Mouse (Mus musculus) hindbrain, embryonic 14.5 days (tissue): Measurements from ENCODE around the gene Mtfr1l. TPM values are rescaled to one million over a fixed set of nuclear protein-coding genes. Genes with fewer than 3 reads are reported as not detected.
A peak's percentile ranks its signal among the peaks of the same experiment; 100 is the strongest.

ENCODE experiments used
- ATAC-seq: fragments of 200-750 bp; cut with Nextera tagmentation; 2 replicates; pipeline ENCODE4 v1.8.0; 2017; ENCODE audit warnings: moderate number of reproducible peaks, mild to moderate bottlenecking, moderate TSS enrichment, moderate library complexity; ENCODE audit not compliant: low FRiP score
- DNase-seq: peaks from one replicate; pipeline ENCODE4 v3.0.0-alpha.2; 2015; ENCODE audit warnings: low spot score
- H3K27ac ChIP-seq: fragments of 300-500 bp; sonication (generic); 2 replicates; pipeline ENCODE4 v1.5.1; 2014; ENCODE audit warnings: mild to moderate bottlenecking, moderate library complexity
- H3K27me3 ChIP-seq: fragments of 300-500 bp; sonication (generic); 2 replicates; pipeline ENCODE4 v1.6.1; 2014; ENCODE audit warnings: mild to moderate bottlenecking, low read length, mixed read lengths; ENCODE audit not compliant: control insufficient read depth, insufficient read depth
- H3K36me3 ChIP-seq: fragments of 300-500 bp; sonication (generic); replicated peaks from 2 replicates; pipeline ENCODE4 v1.6.1; 2014; ENCODE audit not compliant: control insufficient read depth, insufficient read depth
- H3K4me1 ChIP-seq: fragments of 300-500 bp; sonication (generic); replicated peaks from 2 replicates; pipeline ENCODE4 v1.6.1; 2014; ENCODE audit warnings: antibody characterized with exemption, low read length, mixed read lengths; ENCODE audit not compliant: control insufficient read depth, insufficient read depth
- H3K4me2 ChIP-seq: fragments of 300-500 bp; sonication (generic); replicated peaks from 2 replicates; pipeline ENCODE4 v1.6.1; 2014; ENCODE audit warnings: mild to moderate bottlenecking, moderate library complexity
- H3K4me3 ChIP-seq: fragments of 300-500 bp; sonication (generic); replicated peaks from 2 replicates; pipeline ENCODE4 v1.5.1; 2014; ENCODE audit warnings: mild to moderate bottlenecking, low read length
- H3K9ac ChIP-seq: fragments of 300-500 bp; sonication (generic); 2 replicates; pipeline ENCODE4 v1.6.1; 2014
- H3K9me3 ChIP-seq: fragments of 300-500 bp; sonication (generic); 2 replicates; pipeline ENCODE4 v1.6.1; 2016; ENCODE audit warnings: low read length; ENCODE audit not compliant: control insufficient read depth
- WGBS: fragments of 180-500 bp; shearing (Covaris S2); extraction: QIAGEN DNeasy Blood & Tissue Kit; methylation state at CpG from one replicate; pipeline ENCODE4 v1.1.7; 2014; 5-methylcytosine and 5-hydroxymethylcytosine counted together
- polyA plus RNA-seq: library from polyadenylated mRNA; unstranded; fragments of >200 nt; fragmentation: Nextera tagmentation; extraction: Ambion mirVana; gene quantifications from 2 replicates; pipeline ENCODE4 v1.2.1, GENCODE M21; 2014

Gene Mtfr1l
- polyA plus RNA-seq, 1 experiment from 2014 or later = 184 TPM

DNA sequence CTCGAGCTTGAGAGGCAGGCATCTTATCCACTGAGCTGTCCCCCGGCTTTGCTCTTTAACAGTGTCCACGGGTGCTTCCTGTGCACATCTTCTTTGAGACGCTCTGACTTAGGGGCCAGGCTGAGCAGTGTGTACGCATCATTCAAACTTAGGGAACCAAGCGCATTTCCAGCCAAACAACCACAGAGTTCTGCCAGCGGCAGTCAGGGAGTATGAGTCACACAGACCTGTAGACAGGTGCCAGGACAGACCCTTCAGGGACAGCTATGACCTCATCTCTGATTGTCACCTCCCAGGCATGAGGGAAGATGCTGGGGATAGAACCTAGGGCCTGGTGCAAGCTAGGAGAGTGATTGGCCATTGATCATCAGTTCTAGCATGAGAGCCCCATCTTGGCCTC, 24.0 kb upstream of the Mtfr1l start:
- no peak for DNase-seq
- WGBS = 85% methylated on average over 7 of the region's 7 CpGs
- Histone ChIP-seq H3K27me3 (no peaks in the 10 kb centered on the region), H3K36me3 (no peaks in the 10 kb centered on the region), H3K27ac (no peak overlapping the region), H3K4me1 (peaks cover 8% of the 10 kb centered on the region), H3K4me2 (no peak overlapping the region), H3K4me3 (no peak overlapping the region), H3K9ac (no peak overlapping the region), H3K9me3 (no peaks in the 10 kb centered on the region)
- no peak for ATAC-seq

DNA sequence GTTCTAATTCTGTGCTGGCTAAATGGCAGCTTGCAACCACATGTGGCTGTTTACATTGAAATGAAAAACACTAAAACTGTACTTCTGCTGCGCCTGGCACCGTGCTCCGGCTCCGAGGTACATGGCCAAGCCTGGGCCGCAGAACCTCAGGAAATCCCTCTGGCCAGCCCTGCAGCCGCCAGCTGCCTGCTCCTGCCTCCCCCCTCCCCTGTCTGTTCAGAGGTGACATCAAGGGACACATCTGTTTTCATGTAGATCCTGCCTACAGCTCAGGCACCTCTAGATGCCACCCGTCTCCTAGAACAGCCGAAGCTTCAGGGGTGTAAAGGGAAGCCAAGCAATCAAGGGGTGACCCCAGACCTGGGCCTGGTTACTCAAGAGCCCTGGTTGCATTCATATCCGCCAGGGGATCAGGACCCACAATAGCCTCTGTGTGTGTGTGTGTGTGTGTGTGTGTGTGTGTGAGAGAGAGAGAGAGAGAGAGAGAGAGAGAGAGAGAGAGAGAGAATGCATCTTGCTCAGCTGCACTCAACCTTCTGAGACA, 23.5 kb upstream of the Mtfr1l start:
- Histone ChIP-seq H3K36me3 (no peaks in the 10 kb centered on the region), H3K4me1 (peaks cover 8% of the 10 kb centered on the region), H3K27ac (no peak overlapping the region), H3K4me2 (no peak overlapping the region), H3K9me3 (no peaks in the 10 kb centered on the region), H3K27me3 (no peaks in the 10 kb centered on the region), H3K4me3 (no peak overlapping the region), H3K9ac (no peak overlapping the region)
- no peak for DNase-seq
- ATAC-seq = no peak
- 49% methylated on average over 9 of the region's 9 CpGs for WGBS

DNA sequence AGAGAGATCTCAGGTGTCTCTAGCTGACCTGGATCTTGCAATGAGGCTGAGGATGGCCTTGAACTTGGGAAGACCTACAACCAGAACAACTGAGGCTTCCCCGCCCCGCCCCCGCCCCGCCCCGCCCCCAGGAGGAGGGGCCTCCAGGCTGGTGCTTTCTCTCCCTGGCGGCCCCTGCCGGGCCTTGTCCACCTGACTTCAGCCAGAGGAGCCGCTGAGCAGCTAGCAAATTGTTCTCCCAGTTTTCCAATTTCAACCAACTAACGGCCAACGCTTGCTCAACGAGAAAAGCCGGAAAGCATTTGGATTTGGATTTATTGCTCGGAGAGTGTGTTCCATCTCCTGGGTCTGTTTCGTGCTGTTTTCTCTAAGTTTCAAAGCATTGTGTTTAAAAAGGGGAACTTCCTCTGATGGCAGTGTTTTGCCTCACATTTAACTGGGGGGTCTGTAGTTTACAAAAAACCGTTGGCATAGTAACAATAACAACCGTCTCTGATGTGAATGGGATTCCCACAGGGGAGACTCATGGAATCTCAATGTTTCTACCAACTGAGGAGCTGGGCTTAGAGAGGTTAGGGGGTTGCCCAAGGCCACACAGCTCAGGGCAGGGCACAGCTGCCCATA, 22.6 kb upstream of the Mtfr1l start:
- H3K9me3 ChIP-seq = no peaks in the 10 kb centered on the region
- no peak overlapping the region for H3K4me3 ChIP-seq
- WGBS = 14% methylated on average over 10 of the region's 16 CpGs
- no peak overlapping the region for H3K9ac ChIP-seq
- H3K4me1 ChIP-seq = peaks cover 8% of the 10 kb centered on the region
- H3K36me3 ChIP-seq = no peaks in the 10 kb centered on the region
- no peak for ATAC-seq
- H3K27me3 ChIP-seq = no peaks in the 10 kb centered on the region
- H3K4me2 ChIP-seq = no peak overlapping the region
- H3K27ac ChIP-seq = peak overlapping the region; percentile 11; the same call in 1 of the 2 replicates
- DNase-seq = no peak

DNA sequence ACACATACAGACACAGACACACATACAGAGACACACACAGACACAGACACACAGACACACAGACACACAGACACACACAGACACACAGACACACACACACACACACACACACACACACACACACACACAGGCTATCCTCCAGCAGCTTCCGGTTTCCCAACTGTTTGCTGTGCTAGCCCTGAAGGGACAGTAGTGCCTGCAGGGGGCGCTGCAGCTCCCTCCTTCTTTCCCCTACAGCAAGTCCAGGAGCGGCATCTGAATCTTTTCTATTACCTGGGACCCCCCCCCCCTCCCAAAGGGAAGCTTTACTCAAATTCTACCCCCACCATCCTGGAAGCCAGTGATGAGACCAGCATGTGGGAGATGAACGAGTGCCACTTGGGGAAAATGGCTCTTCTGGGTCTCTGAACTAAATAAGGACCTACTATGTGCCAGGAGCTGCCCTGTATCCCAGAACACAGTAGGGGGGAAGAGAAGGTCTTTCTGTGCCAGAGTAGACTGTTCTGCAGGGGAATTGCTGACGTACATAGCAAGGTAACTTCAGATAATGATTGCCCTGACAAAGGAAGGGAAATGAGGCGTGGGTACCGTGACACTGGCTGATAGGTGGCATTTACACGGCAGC, 20.9 kb upstream of the Mtfr1l start:
- DNase-seq (no peak), ATAC-seq (no peak)
- 54% methylated on average over 8 of the region's 8 CpGs for WGBS
- no peaks in the 10 kb centered on the region for H3K9me3 ChIP-seq
- no peak overlapping the region for H3K9ac ChIP-seq
- no peaks in the 10 kb centered on the region for H3K27me3 ChIP-seq
- no peak overlapping the region for H3K4me2 ChIP-seq
- no peak overlapping the region for H3K27ac ChIP-seq
- peaks cover 13% of the 10 kb centered on the region for H3K4me1 ChIP-seq
- no peaks in the 10 kb centered on the region for H3K36me3 ChIP-seq
- H3K4me3 ChIP-seq = no peak overlapping the region

GRCm38 (mm10) chr4:134553631-134554030, 18.4 kb upstream of the Mtfr1l start:
- H3K27ac ChIP-seq = no peak overlapping the region
- peaks cover 14% of the 10 kb centered on the region for H3K4me1 ChIP-seq
- H3K4me3 ChIP-seq = no peak overlapping the region
- 0 out of 2 replicates have a peak, but pooled peaks cover 5% of the 10 kb centered on the region for H3K9me3 ChIP-seq
- no peak for DNase-seq
- peaks cover 16% of the 10 kb centered on the region for H3K36me3 ChIP-seq
- H3K9ac ChIP-seq = no peak overlapping the region
- WGBS = 79% methylated on average over 1 of the region's 1 CpGs
- H3K27me3 ChIP-seq = no peaks in the 10 kb centered on the region
- ATAC-seq = no peak
- H3K4me2 ChIP-seq = no peak overlapping the region

DNA sequence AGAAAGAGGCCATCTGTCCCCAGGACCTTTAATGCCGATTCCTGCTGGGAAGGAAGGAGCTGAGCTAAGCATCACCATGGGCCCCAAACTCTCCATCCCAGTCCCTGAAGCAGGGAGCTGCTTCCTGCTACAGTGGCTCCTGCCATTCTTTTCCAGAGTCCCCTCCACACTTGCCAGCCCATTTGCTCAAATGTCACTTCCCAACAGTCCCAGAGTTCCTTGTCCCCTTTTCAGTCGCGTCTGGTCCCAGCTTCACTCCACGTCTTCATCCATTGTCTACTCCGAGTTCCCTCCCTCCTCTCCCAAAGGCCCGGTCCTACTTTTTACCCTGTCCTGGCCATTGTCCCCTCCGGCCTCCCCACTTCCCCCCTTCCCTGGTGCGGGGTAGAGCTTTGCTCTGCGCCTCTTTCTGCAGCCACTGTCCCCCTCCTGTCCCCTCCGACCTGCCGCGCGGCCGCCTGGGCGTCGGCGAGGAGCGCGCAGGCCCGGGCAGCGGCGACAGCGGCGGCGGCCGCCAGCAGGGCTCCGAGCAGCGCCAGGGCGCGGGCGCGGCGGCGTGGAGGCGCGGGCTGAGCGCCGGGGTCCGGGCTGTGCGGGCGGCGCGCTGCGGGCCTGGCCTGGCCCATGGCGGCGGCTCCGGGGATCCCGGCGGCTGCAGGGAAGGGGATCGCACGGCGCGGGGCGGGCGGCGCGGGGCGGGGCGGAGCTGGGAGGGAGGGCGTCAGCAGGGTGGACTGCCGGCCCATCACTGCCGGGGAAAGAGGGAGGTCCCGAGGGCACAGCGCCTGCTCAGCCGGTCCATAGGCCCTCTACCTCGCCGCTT, 16.5 kb upstream of the Mtfr1l start, which contains the start of gene Selenon:
Selenon (minus strand) TSS at position 673 of the 823 bp plus-strand sequence.
- H3K4me2 ChIP-seq = peak within 1 kb of the TSS; percentile 57
- DNase-seq (peak; percentile 60), ATAC-seq (peak; percentile 82)

DNA sequence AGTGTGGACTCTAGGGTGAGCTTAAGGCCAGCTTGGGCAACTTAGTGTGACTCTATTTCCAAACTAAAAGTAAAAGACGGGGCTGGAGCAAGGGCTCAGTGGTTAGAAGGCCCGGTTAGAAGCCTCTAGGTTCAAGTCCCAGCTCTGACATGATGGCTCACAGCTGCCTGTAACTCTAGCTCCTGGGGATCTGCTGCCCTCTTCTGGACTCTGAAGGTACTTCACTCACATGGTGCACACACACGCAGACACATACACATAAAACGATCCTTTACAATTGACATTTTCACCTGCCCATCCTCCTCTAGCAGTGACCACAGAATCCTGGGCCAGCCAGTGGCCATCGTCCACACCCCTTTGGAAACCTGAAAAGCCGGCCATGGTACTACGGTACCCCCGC, 14.7 kb upstream of the Mtfr1l start:
- DNase-seq (no peak), ATAC-seq (no peak)
- WGBS = 98% methylated on average over 8 of the region's 8 CpGs
- Histone ChIP-seq H3K9me3 (0 out of 2 replicates have a peak, but pooled peaks cover 5% of the 10 kb centered on the region), H3K4me3 (no peak overlapping the region), H3K36me3 (peaks cover 45% of the 10 kb centered on the region), H3K9ac (no peak overlapping the region), H3K4me1 (peaks cover 15% of the 10 kb centered on the region; the same call in 1 of the 2 replicates), H3K4me2 (no peak overlapping the region), H3K27me3 (no peaks in the 10 kb centered on the region), H3K27ac (no peak overlapping the region)

More for the DNA sequence above, 16.5 kb upstream of the Mtfr1l start, which contains the start of gene Selenon:
- H3K4me1 ChIP-seq = peaks cover 15% of the 10 kb centered on the region; the same call in 1 of the 2 replicates
- H3K36me3 ChIP-seq = peaks cover 27% of the 10 kb centered on the region
- peak within 1 kb of the TSS; percentile 90 for H3K27ac ChIP-seq
- H3K9ac ChIP-seq = peak within 1 kb of the TSS; percentile 83
- under 1% methylated on average over 54 of the region's 67 CpGs for WGBS
- peak within 1 kb of the TSS; percentile 58 for H3K4me3 ChIP-seq
- H3K9me3 ChIP-seq = 0 out of 2 replicates have a peak, but pooled peaks cover 5% of the 10 kb centered on the region
- no peaks in the 10 kb centered on the region for H3K27me3 ChIP-seq

- Histone ChIP-seq H3K4me2 (no peak overlapping the region), H3K27ac (no peak overlapping the region), H3K4me3 (no peak overlapping the region), H3K27me3 (no peaks in the 10 kb centered on the region), H3K9ac (no peak overlapping the region), H3K36me3 (peaks cover 56% of the 10 kb centered on the region), H3K9me3 (0 out of 2 replicates have a peak, but pooled peaks cover 5% of the 10 kb centered on the region), H3K4me1 (peaks cover 15% of the 10 kb centered on the region; the same call in 1 of the 2 replicates)
- WGBS = 71% methylated on average over 18 of the region's 18 CpGs
- no peak for DNase-seq
- ATAC-seq = no peak
Measured at GRCm38 (mm10) chr4:134548169-134548938, 13.2 kb upstream of the Mtfr1l start.
